Mouse (Mus musculus): ENCODE data around the gene Orc3. TPM values are rescaled to one million over a fixed set of nuclear protein-coding genes. Genes with fewer than 3 reads are reported as not detected.

Gene Orc3
- total RNA-seq (2021), result 10 to 100 TPM; 38.2 to 38.9 TPM
- long read RNA-seq, experiment 1, transcript Orc3-201 (20 exons, 2,300 nt), result major isoform, 14 of 63 reads
- long read RNA-seq, experiment 1, transcript Orc3-202 (20 exons, 2,266 nt), result major isoform, 14 of 63 reads
- long read RNA-seq, experiment 1, partial matches to known transcripts, result 1 of 63 reads
- long read RNA-seq, experiment 1, other reads (novel, unspliced or antisense), result 34 of 63 reads
- long read RNA-seq, experiment 2, transcript Orc3-201 (20 exons, 2,300 nt), result minor isoform, 24 of 97 reads
- long read RNA-seq, experiment 2, transcript Orc3-202 (20 exons, 2,266 nt), result major isoform, 30 of 97 reads
- long read RNA-seq, experiment 2, partial matches to known transcripts, result 34 of 97 reads
- long read RNA-seq, experiment 2, other reads (novel, unspliced or antisense), result 9 of 97 reads

GRCm38 (mm10) chr4:34614630-34615094 is at the start of gene Orc3, which contains the start of gene Rars2:
Orc3 (minus strand) TSS chr4:34614944.
Rars2 (plus strand) TSS chr4:34614957.
- Histone ChIP-seq H3K4me3 (peak within 1 kb of the TSS; percentile 92), H3K27ac (peak within 1 kb of the TSS; percentile 95)
- peak; percentile 23; the same call in 1 of the 2 replicates for TF ChIP-seq CTCF (IDR thresholded peaks at IDR 0.05)
- peak; percentile 95 for DNase-seq
- intact Hi-C loops (cut with DNase I), result loop anchor here (5.0 kb wide), 1 partner anchor 62 kb away; the partner anchor contains the start of gene Akirin2

- no peak for DNase-seq
- intact Hi-C loops (cut with DNase I), result no loop called here
- Histone ChIP-seq H3K4me3 (no peak overlapping the region), H3K27ac (no peak overlapping the region)
- no peak for TF ChIP-seq CTCF (IDR thresholded peaks at IDR 0.05)
Measured at GRCm38 (mm10) chr4:34661927-34662326, 47.2 kb upstream of the Orc3 start.

- no peak for TF ChIP-seq CTCF (IDR thresholded peaks at IDR 0.05)
- intact Hi-C loops (cut with DNase I), result no loop called here
Measured at GRCm38 (mm10) chr4:34661514-34661913, 46.8 kb upstream of the Orc3 start.

GRCm38 (mm10) chr4:34659012-34659411 is 44.3 kb upstream of the Orc3 start:
- DNase-seq, result no peak
- intact Hi-C loops (cut with DNase I), result no loop called here
- Histone ChIP-seq H3K4me3 (no peak overlapping the region), H3K27ac (no peak overlapping the region)
- no peak for TF ChIP-seq CTCF (IDR thresholded peaks at IDR 0.05)

More at GRCm38 (mm10) chr4:34661514-34661913, 46.8 kb upstream of the Orc3 start:
- Histone ChIP-seq H3K27ac (no peak overlapping the region), H3K4me3 (no peak overlapping the region)
- DNase-seq, result no peak

GRCm38 (mm10) chr4:34656101-34656500 is 41.4 kb upstream of the Orc3 start:
- no peak for DNase-seq
- Histone ChIP-seq H3K4me3 (no peak overlapping the region), H3K27ac (no peak overlapping the region)
- intact Hi-C loops (cut with DNase I), result no loop called here
- TF ChIP-seq CTCF (IDR thresholded peaks at IDR 0.05), result no peak

- TF ChIP-seq CTCF (IDR thresholded peaks at IDR 0.05), result no peak
- Histone ChIP-seq H3K4me3 (no peak overlapping the region), H3K27ac (no peak overlapping the region)
- no peak for DNase-seq
- intact Hi-C loops (cut with DNase I), result no loop called here
Measured at GRCm38 (mm10) chr4:34653179-34653578, 38.4 kb upstream of the Orc3 start.

GRCm38 (mm10) chr4:34644779-34645178 is 30.0 kb upstream of the Orc3 start:
- Histone ChIP-seq H3K27ac (no peak overlapping the region), H3K4me3 (no peak overlapping the region)
- DNase-seq, result no peak
- TF ChIP-seq CTCF (IDR thresholded peaks at IDR 0.05), result no peak
- intact Hi-C loops (cut with DNase I), result no loop called here

- Histone ChIP-seq H3K27ac (no peak overlapping the region), H3K4me3 (no peak overlapping the region)
- no peak for TF ChIP-seq CTCF (IDR thresholded peaks at IDR 0.05)
- no peak for DNase-seq
- intact Hi-C loops (cut with DNase I), result no loop called here
Measured at GRCm38 (mm10) chr4:34640731-34641130, 26.0 kb upstream of the Orc3 start.

- no peak for DNase-seq
- no peak overlapping the region for H3K4me3 ChIP-seq
- no peak for TF ChIP-seq CTCF (IDR thresholded peaks at IDR 0.05)
- intact Hi-C loops (cut with DNase I), result no loop called here
- H3K27ac ChIP-seq, result no peak overlapping the region
Measured at GRCm38 (mm10) chr4:34639745-34640364, 25.1 kb upstream of the Orc3 start.

GRCm38 (mm10) chr4:34637851-34638250 is 23.1 kb upstream of the Orc3 start:
- H3K4me3 ChIP-seq, result no peak overlapping the region
- intact Hi-C loops (cut with DNase I), result no loop called here
- no peak for DNase-seq
- H3K27ac ChIP-seq, result no peak overlapping the region
- no peak for TF ChIP-seq CTCF (IDR thresholded peaks at IDR 0.05)

- intact Hi-C loops (cut with DNase I), result no loop called here
- Histone ChIP-seq H3K4me3 (no peak overlapping the region), H3K27ac (no peak overlapping the region)
- no peak for DNase-seq
- no peak for TF ChIP-seq CTCF (IDR thresholded peaks at IDR 0.05)
Measured at GRCm38 (mm10) chr4:34637386-34637785, 22.6 kb upstream of the Orc3 start.

GRCm38 (mm10) chr4:34636036-34636435 is 21.3 kb upstream of the Orc3 start:
- no peak for DNase-seq
- H3K27ac ChIP-seq, result no peak overlapping the region
- no peak overlapping the region for H3K4me3 ChIP-seq
- intact Hi-C loops (cut with DNase I), result no loop called here
- no peak for TF ChIP-seq CTCF (IDR thresholded peaks at IDR 0.05)

GRCm38 (mm10) chr4:34634129-34634528 is 19.4 kb upstream of the Orc3 start:
- no peak overlapping the region for H3K27ac ChIP-seq
- intact Hi-C loops (cut with DNase I), result no loop called here
- DNase-seq, result no peak
- TF ChIP-seq CTCF (IDR thresholded peaks at IDR 0.05), result no peak
- no peak overlapping the region for H3K4me3 ChIP-seq
